Mouse (Mus musculus) E14TG2a.4 (cell line): ENCODE data around the gene Cep295nl.

Experiments
- CTCF ChIP-seq: conservative IDR thresholded peaks from 2 replicates; pipeline ENCODE4 v1.5.1; 2014; ENCODE audit warnings: low read length
- NANOG ChIP-seq: IDR thresholded peaks from 2 replicates; pipeline ENCODE4 v1.6.1; 2014; ENCODE audit warnings: borderline replicate concordance, low read length, mixed read lengths

DNA sequence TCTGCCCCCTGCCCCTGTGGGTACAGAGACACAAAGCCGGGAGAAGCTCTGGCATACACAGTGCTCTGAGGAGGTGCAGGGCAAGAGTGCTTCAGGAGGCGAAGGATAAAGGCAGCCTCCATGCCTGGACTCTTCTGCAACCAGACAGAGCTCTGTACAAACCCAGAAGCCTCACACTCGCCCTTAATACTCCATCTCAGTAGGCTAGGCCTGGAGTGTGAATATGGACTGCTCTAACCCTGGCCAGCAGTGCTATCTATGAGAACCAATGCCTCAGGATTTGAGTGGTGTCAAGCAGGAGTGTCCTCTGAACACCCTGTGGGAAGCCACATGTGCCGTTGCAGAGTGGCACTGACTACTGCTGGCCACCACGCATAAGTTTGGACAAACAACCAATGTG lies 13.4 kb downstream of the Cep295nl start:
- TF ChIP-seq CTCF (no peak), NANOG (no peak)
